In genomic region chr5:134475006-134475605, GRCm38 (mm10) we compare ENCODE assay signal across 16 mouse cellular contexts. TPM values are rescaled to one million over a fixed set of nuclear protein-coding genes. Genes with fewer than 3 reads are reported as not detected.
A peak's percentile ranks its signal among the peaks of the same experiment; 100 is the strongest.
DNase-seq lines count a peak whose midpoint lies in the region; ATAC-seq and TF ChIP-seq lines count a peak whose summit lies in the region.
"Had no signal": no experiment of that assay in that cellular context is flagged by ENCODE, and none has a peak within 500 bp of the region (broad histone marks: within the 10 kb centered on the region; RNA-seq: fewer than 3 reads in every experiment).

No protein-coding gene starts in this region.

- WGBS in kidney, adult 2 months: 97% methylated on average over 6 of the region's 6 CpGs
- 95% methylated on average over 6 of the region's 6 CpGs for WGBS in midbrain, embryonic 11.5 days
- WGBS in midbrain, embryonic 14.5 days: 90% methylated on average over 6 of the region's 6 CpGs
- WGBS in stomach, postnatal 0 days: 96% methylated on average over 6 of the region's 6 CpGs

- no peaks in the 10 kb centered on the region for H3K9me3 ChIP-seq in midbrain, embryonic 11.5 days (ENCODE audit: control insufficient read depth, low read length)
- H3K9me3 ChIP-seq in midbrain, embryonic 14.5 days (ENCODE audit: control insufficient read depth, low read length): no peaks in the 10 kb centered on the region
- H3K9me3 ChIP-seq in stomach, postnatal 0 days (ENCODE audit: control insufficient read depth, low read length): no peaks in the 10 kb centered on the region
- H3K9me3 ChIP-seq: limb, embryonic 15.5 days had no signal

- ATAC-seq in midbrain, embryonic 11.5 days (ENCODE audit: low FRiP score): no peak
- ATAC-seq in midbrain, embryonic 14.5 days (ENCODE audit: low FRiP score, low TSS enrichment): no peak
- no peak for ATAC-seq in stomach, postnatal 0 days (ENCODE audit: low FRiP score, low TSS enrichment)
- ATAC-seq: forebrain, postnatal 0 days; midbrain, embryonic 16.5 days had no signal

- TF ChIP-seq EP300 in stomach, postnatal 0 days (optimal IDR thresholded peaks at IDR 0.05): no peak

- TF ChIP-seq POLR2A in kidney, adult 2 months (IDR thresholded peaks at IDR 0.05; ENCODE audit: low read depth, low read length): no peak

- H3K9ac ChIP-seq in midbrain, embryonic 11.5 days (ENCODE audit: low read length): no peak overlapping the region
- H3K9ac ChIP-seq in midbrain, embryonic 14.5 days (replicated peaks; ENCODE audit: low read length): no peak overlapping the region
- H3K9ac ChIP-seq in stomach, postnatal 0 days (ENCODE audit: low read length): no peak overlapping the region
- H3K9ac ChIP-seq: forebrain, postnatal 0 days; limb, embryonic 15.5 days had no signal

- no peak overlapping the region for H3K27ac ChIP-seq in kidney, adult 2 months (ENCODE audit: insufficient read depth, low read depth, low read length)
- no peak overlapping the region for H3K27ac ChIP-seq in midbrain, embryonic 11.5 days (ENCODE audit: low read depth, low read length)
- no peak overlapping the region for H3K27ac ChIP-seq in midbrain, embryonic 14.5 days (replicated peaks; ENCODE audit: low read depth, low read length)
- H3K27ac ChIP-seq in stomach, postnatal 0 days (replicated peaks): no peak overlapping the region
- H3K27ac ChIP-seq: kidney, postnatal 0 days; limb, embryonic 15.5 days; macrophage had no signal

- H3K27me3 ChIP-seq in kidney, adult 2 months (replicated peaks; ENCODE audit: control insufficient read depth, insufficient read depth, low read length): no peaks in the 10 kb centered on the region
- no peaks in the 10 kb centered on the region for H3K27me3 ChIP-seq in midbrain, embryonic 11.5 days (ENCODE audit: control insufficient read depth, insufficient read depth, low read length)
- H3K27me3 ChIP-seq in midbrain, embryonic 14.5 days (ENCODE audit: control insufficient read depth, insufficient read depth, low read length): no peaks in the 10 kb centered on the region
- H3K27me3 ChIP-seq in stomach, postnatal 0 days (ENCODE audit: control insufficient read depth, insufficient read depth, low read length): no peaks in the 10 kb centered on the region
- H3K27me3 ChIP-seq: limb, embryonic 15.5 days had no signal

- H3K4me1 ChIP-seq in kidney, adult 2 months (ENCODE audit: control insufficient read depth, insufficient read depth, low read length): no peaks in the 10 kb centered on the region
- no peaks in the 10 kb centered on the region for H3K4me1 ChIP-seq in midbrain, embryonic 11.5 days (ENCODE audit: control insufficient read depth, insufficient read depth, low read length)
- no peaks in the 10 kb centered on the region for H3K4me1 ChIP-seq in midbrain, embryonic 14.5 days (ENCODE audit: control insufficient read depth, insufficient read depth, low read length)
- no peaks in the 10 kb centered on the region for H3K4me1 ChIP-seq in stomach, postnatal 0 days (replicated peaks; ENCODE audit: control insufficient read depth, insufficient read depth)
- H3K4me1 ChIP-seq: limb, embryonic 15.5 days had no signal

- no peak overlapping the region for H3K4me3 ChIP-seq in kidney, adult 2 months (ENCODE audit: insufficient read depth, low read depth, low read length)
- H3K4me3 ChIP-seq in midbrain, embryonic 11.5 days (ENCODE audit: low read depth, low read length): no peak overlapping the region
- no peak overlapping the region for H3K4me3 ChIP-seq in midbrain, embryonic 14.5 days (replicated peaks; ENCODE audit: low read depth, low read length)
- no peak overlapping the region for H3K4me3 ChIP-seq in stomach, postnatal 0 days (ENCODE audit: low read depth, low read length)
- H3K4me3 ChIP-seq: erythroblast, embryonic 14.5 days; limb, embryonic 15.5 days had no signal

- H3K4me2 ChIP-seq in midbrain, embryonic 11.5 days: no peak overlapping the region
- H3K4me2 ChIP-seq in midbrain, embryonic 14.5 days (ENCODE audit: low read length): no peak overlapping the region
- no peak overlapping the region for H3K4me2 ChIP-seq in stomach, postnatal 0 days (replicated peaks; ENCODE audit: low read depth)
- H3K4me2 ChIP-seq: limb, embryonic 15.5 days had no signal

- DNase-seq in adrenal gland, postnatal 14 days: peak; percentile 42
- DNase-seq in adrenal gland, adult 2 months: no peak
- peak; percentile 14 for DNase-seq in kidney, adult 2 months
- DNase-seq in kidney, postnatal 4 days: no peak
- peak; percentile 65 for DNase-seq in midbrain, embryonic 11.5 days (ENCODE audit: low spot score, missing footprints)
- no peak for DNase-seq in midbrain, embryonic 14.5 days
- DNase-seq in stomach, postnatal 0 days (ENCODE audit: low spot score): no peak
- no peak for DNase-seq in adipocyte (ENCODE audit: low spot score)
- DNase-seq: cerebellum, postnatal 10 days; forebrain, postnatal 0 days; layer of hippocampus, adult 9-11 months had no signal

- H3K36me3 ChIP-seq in kidney, adult 2 months (ENCODE audit: control insufficient read depth, insufficient read depth, low read length): no peaks in the 10 kb centered on the region
- no peaks in the 10 kb centered on the region for H3K36me3 ChIP-seq in midbrain, embryonic 11.5 days (ENCODE audit: control insufficient read depth, insufficient read depth, low read length)
- no peaks in the 10 kb centered on the region for H3K36me3 ChIP-seq in midbrain, embryonic 14.5 days (ENCODE audit: control insufficient read depth, insufficient read depth, low read length)
- H3K36me3 ChIP-seq in stomach, postnatal 0 days (ENCODE audit: control insufficient read depth, insufficient read depth, low read length): no peaks in the 10 kb centered on the region
- H3K36me3 ChIP-seq: limb, embryonic 15.5 days had no signal

- TF ChIP-seq CTCF in kidney, adult 2 months (conservative IDR thresholded peaks at IDR 0.05; ENCODE audit: insufficient read depth, insufficient read length, low read depth, low read length): peak; percentile 43
- peak; percentile 43 for TF ChIP-seq CTCF in stomach, postnatal 0 days (IDR thresholded peaks at IDR 0.05; ENCODE audit: low read depth)

RNA-seq across cellular contexts. Expression of gene Gtf2ird1, which starts 18.6 kb away (rescaled TPM):
- 61.7 and 69.6 TPM in 2 replicates for total RNA-seq in adrenal gland, postnatal 14 days (2021)
- 10 to 100 TPM; 51.6 to 66.0 TPM for total RNA-seq in adrenal gland, adult 2 months (2021)
- polyA plus RNA-seq in adrenal gland, adult 2 months (2012; rRNA removed): 21.2 and 21.3 TPM in 2 replicates
- polyA plus RNA-seq in kidney, adult 2 months (2012; rRNA removed): 22.4 and 24.0 TPM in 2 replicates
- polyA plus RNA-seq in midbrain, embryonic 11.5 days (2014; fragmentation: Nextera tagmentation; extraction: Ambion mirVana): 86.5 and 88.1 TPM in 2 replicates
- 75.1 and 75.5 TPM in 2 replicates for polyA plus RNA-seq in midbrain, embryonic 14.5 days (2014; fragmentation: Nextera tagmentation; extraction: Ambion mirVana)
- polyA plus RNA-seq in stomach, postnatal 0 days (2015; fragmentation: Nextera tagmentation; extraction: Ambion mirVana): 42.4 and 47.0 TPM in 2 replicates

Comparison
In these comparisons a context has a peak if more than half of its experiments do, and no peak if none do; other contexts are left out.
1. DNase-seq: peak in adrenal gland, postnatal 14 days (single experiment), kidney, adult 2 months (single experiment) and midbrain, embryonic 11.5 days (single experiment); none in adrenal gland, adult 2 months (single experiment), kidney, postnatal 4 days (0 of 2), midbrain, embryonic 14.5 days (single experiment), stomach, postnatal 0 days (single experiment) and adipocyte (single experiment).